Mouse (Mus musculus): ENCODE results near the gene Gm5134. TPM values are rescaled to one million over a fixed set of nuclear protein-coding genes. Genes with fewer than 3 reads are reported as not detected.

Gene Gm5134
- polyA plus RNA-seq, 1 experiment from 2014 or later, result not detected

Small RNA genes within 50 kb of the gene (microRNA-seq; reads per million reads assigned to microRNA genes)
- not detected for gene Mir6409

Other genes starting within 250 kb of the Gm5134 start
- 33.2 and 41.1 TPM in 2 replicates for gene Cabin1, start 190.2 kb upstream of the Gm5134 start, polyA plus RNA-seq (2015; fragmentation: Nextera tagmentation; extraction: Ambion mirVana)
- gene Ddt, start 181.1 kb upstream of the Gm5134 start, polyA plus RNA-seq (2015; fragmentation: Nextera tagmentation; extraction: Ambion mirVana), result 55.9 and 57.0 TPM in 2 replicates
- not detected in 2 replicates for gene Gm20441, start 173.6 kb upstream of the Gm5134 start, polyA plus RNA-seq (2015; fragmentation: Nextera tagmentation; extraction: Ambion mirVana)
- gene Gstt3, start 173.1 kb upstream of the Gm5134 start, polyA plus RNA-seq (2015; fragmentation: Nextera tagmentation; extraction: Ambion mirVana), result 0.77 and 1.2 TPM in 2 replicates
- 10.5 and 15.2 TPM in 2 replicates for gene Gstt1, start 155.9 kb upstream of the Gm5134 start, polyA plus RNA-seq (2015; fragmentation: Nextera tagmentation; extraction: Ambion mirVana)
- not detected in 2 replicates for gene Gstt4, start 132.0 kb upstream of the Gm5134 start, polyA plus RNA-seq (2015; fragmentation: Nextera tagmentation; extraction: Ambion mirVana)
- gene Gstt2, start 117.1 kb upstream of the Gm5134 start, polyA plus RNA-seq (2015; fragmentation: Nextera tagmentation; extraction: Ambion mirVana), result 4.0 and 4.2 TPM in 2 replicates
- 1,679 and 1,753 TPM in 2 replicates for gene Mif, start 94.3 kb upstream of the Gm5134 start, polyA plus RNA-seq (2015; fragmentation: Nextera tagmentation; extraction: Ambion mirVana)
- 2.0 and 3.3 TPM in 2 replicates for gene Derl3, start 61.1 kb upstream of the Gm5134 start, polyA plus RNA-seq (2015; fragmentation: Nextera tagmentation; extraction: Ambion mirVana)
- 325 and 342 TPM in 2 replicates for gene Smarcb1, start 32.9 kb upstream of the Gm5134 start, polyA plus RNA-seq (2015; fragmentation: Nextera tagmentation; extraction: Ambion mirVana)
- 21.8 and 30.7 TPM in 2 replicates for gene Chchd10, start 21.4 kb upstream of the Gm5134 start, polyA plus RNA-seq (2015; fragmentation: Nextera tagmentation; extraction: Ambion mirVana)
- gene Mmp11, start 18.0 kb upstream of the Gm5134 start, polyA plus RNA-seq (2015; fragmentation: Nextera tagmentation; extraction: Ambion mirVana), result 22.2 and 24.3 TPM in 2 replicates
- 0.20 TPM in 1 of 2 replicates, not detected in the other for gene Gm867, start 13.8 kb upstream of the Gm5134 start, polyA plus RNA-seq (2015; fragmentation: Nextera tagmentation; extraction: Ambion mirVana)
- gene Vpreb3, start 11.5 kb upstream of the Gm5134 start, polyA plus RNA-seq (2015; fragmentation: Nextera tagmentation; extraction: Ambion mirVana), result 0.48 TPM in 1 of 2 replicates, not detected in the other
- 12.1 and 12.5 TPM in 2 replicates for gene Zfp280b, start 78.1 kb downstream of the Gm5134 start, polyA plus RNA-seq (2015; fragmentation: Nextera tagmentation; extraction: Ambion mirVana)
- gene Slc5a4b, start 156.4 kb downstream of the Gm5134 start, polyA plus RNA-seq (2015; fragmentation: Nextera tagmentation; extraction: Ambion mirVana), result not detected in 2 replicates
- not detected in 2 replicates for gene Slc5a4a, start 192.9 kb downstream of the Gm5134 start, polyA plus RNA-seq (2015; fragmentation: Nextera tagmentation; extraction: Ambion mirVana)